Mouse (Mus musculus): ENCODE measurements around the gene Itgal. TPM values are rescaled to one million over a fixed set of nuclear protein-coding genes. Genes with fewer than 3 reads are reported as not detected.
"Not testable (repeated sequence)": the region's sequence is repeated elsewhere in the genome, so short reads cannot be mapped to it uniquely, and the experiment has no call there.

Gene Itgal
- polyA plus RNA-seq (2015; fragmentation: Nextera tagmentation; extraction: Ambion mirVana): 1.4 and 2.3 TPM in 2 replicates

DNA sequence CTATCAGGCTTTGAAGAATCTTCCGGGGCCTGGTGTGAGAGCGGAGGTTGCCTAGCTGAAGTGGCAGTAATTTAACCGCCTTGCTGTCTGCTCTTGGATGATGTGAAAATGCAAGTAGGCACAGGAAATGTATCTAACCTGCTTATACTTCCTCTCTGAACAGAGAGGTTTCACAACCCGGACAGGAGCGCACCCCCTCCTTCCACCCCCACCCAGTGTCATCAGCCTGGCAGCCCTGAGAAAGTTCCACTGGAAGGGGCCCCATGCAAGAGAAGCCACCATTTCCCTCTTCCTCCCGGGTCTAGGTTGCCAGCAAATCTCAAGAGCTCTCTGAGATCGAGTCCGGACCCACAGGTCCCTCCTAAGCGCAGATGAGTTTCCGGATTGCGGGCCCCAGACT, at the start of gene Itgal:
Gene Itgal (plus strand): TSS at position 163 of the 400 bp plus-strand sequence.
- H3K4me3 ChIP-seq: no peak within 1 kb of the TSS
- H3K9me3 ChIP-seq: no peaks in the 10 kb centered on the region
- no peaks in the 10 kb centered on the region for H3K27me3 ChIP-seq
- no peak for ATAC-seq (ENCODE audit: borderline replicate concordance, extremely low read depth, low FRiP score, low TSS enrichment)
- H3K27ac ChIP-seq: no peak within 1 kb of the TSS
- WGBS: 71% methylated on average over 11 of the region's 11 CpGs
- H3K4me2 ChIP-seq: no peak within 1 kb of the TSS; the same call in 1 of the 2 replicates
- H3K4me1 ChIP-seq: no peaks in the 10 kb centered on the region
- H3K9ac ChIP-seq: no peak within 1 kb of the TSS
- H3K36me3 ChIP-seq: no peaks in the 10 kb centered on the region

DNA sequence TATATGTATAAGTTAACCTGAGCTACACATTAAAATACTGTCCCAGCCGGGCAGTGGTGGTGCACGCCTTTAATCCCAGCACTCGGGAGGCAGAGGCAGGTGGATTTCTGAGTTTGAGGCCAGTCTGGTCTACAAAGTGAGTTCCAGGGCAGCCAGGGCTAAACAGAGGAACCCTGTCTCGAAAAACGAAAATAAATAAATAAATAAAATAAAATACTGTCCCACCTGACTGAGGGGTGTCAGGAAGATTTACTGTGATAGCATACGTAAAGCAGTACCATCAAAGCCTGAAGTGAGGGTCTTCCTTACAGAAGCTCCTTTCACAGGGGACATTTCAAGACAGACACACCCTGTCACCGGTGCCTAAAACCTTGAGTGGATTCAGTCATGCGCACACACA, 45.5 kb upstream of the Itgal start:
- not testable (repeated sequence) for H3K9ac ChIP-seq; H3K9me3 ChIP-seq; H3K4me3 ChIP-seq; ATAC-seq (ENCODE audit: borderline replicate concordance, extremely low read depth, low FRiP score, low TSS enrichment); H3K27ac ChIP-seq; H3K27me3 ChIP-seq; H3K4me2 ChIP-seq
- Histone ChIP-seq H3K36me3 (peaks cover 28% of the 10 kb centered on the region), H3K4me1 (peaks cover 21% of the 10 kb centered on the region)
- WGBS: 90% methylated on average over 8 of the region's 8 CpGs

DNA sequence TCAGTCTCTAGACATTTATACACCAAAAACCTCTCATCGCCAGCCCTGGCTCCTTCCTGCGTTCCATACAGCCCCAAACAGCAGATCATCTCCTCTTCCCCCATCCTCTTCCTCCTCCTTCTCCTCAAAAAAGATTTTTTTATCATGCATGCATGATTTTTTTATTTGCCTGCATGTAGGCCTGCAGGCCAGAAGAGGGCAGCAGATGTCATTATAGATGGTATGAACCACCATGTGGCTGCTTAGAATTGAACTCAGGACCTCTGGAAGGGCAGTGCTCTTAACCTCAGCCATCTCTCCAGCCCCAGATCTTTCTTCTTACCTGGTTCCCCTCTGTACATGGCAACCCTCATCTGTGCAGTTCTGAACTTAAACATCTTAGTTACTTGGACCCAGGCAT, 43.6 kb upstream of the Itgal start:
- Histone ChIP-seq H3K4me1 (peaks cover 9% of the 10 kb centered on the region), H3K27ac (no peak overlapping the region), H3K4me3 (no peak overlapping the region), H3K4me2 (no peak overlapping the region), H3K9ac (no peak overlapping the region), H3K36me3 (peaks cover 35% of the 10 kb centered on the region), H3K9me3 (no peaks in the 10 kb centered on the region), H3K27me3 (no peaks in the 10 kb centered on the region)
- ATAC-seq (ENCODE audit: borderline replicate concordance, extremely low read depth, low FRiP score, low TSS enrichment): no peak
- 79% methylated on average over 2 of the region's 2 CpGs for WGBS

GRCm38 (mm10) chr7:127253341-127253740, 42.7 kb upstream of the Itgal start:
- Histone ChIP-seq H3K27ac (peak overlapping the region; percentile 91), H3K27me3 (no peaks in the 10 kb centered on the region), H3K4me2 (peak overlapping the region; percentile 96), H3K36me3 (peaks cover 33% of the 10 kb centered on the region), H3K9ac (peak overlapping the region; percentile 50), H3K9me3 (no peaks in the 10 kb centered on the region), H3K4me1 (peaks cover 9% of the 10 kb centered on the region), H3K4me3 (peak overlapping the region; percentile 53)
- WGBS: 74% methylated on average over 6 of the region's 6 CpGs
- ATAC-seq (ENCODE audit: borderline replicate concordance, extremely low read depth, low FRiP score, low TSS enrichment): no peak

DNA sequence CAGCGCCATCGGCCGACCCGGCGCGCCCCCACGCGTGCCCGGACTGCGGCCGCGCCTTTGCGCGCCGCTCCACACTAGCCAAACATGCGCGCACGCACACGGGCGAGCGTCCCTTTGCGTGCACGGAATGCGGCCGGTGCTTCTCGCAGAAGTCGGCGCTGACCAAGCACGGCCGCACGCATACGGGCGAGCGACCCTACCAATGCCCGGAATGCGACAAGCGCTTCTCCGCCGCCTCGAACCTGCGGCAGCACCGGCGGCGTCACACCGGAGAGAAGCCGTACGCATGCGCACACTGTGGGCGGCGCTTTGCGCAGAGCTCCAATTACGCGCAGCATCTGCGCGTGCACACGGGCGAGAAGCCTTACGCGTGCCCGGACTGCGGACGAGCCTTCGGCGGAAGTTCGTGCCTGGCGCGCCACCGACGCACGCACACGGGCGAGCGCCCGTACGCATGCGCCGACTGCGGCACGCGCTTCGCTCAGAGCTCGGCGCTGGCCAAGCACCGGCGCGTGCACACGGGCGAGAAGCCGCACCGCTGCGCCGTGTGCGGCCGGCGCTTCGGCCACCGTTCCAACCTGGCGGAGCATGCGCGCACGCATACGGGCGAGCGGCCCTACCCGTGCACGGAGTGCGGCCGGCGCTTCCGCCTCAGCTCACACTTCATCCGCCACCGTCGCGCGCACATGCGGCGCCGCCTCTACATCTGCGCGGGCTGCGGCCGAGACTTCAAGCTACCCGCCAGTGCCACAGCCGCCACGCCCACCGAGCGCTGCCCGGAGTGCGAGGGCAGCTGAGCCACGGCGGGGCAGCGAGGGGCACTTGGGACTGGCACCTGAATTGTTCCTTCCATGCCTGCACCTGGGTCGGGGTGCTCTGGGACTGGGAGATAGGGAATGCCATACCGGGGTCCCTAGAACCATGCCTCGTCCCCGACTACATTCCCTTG, 42.0 kb upstream of the Itgal start:
- H3K36me3 ChIP-seq: peaks cover 28% of the 10 kb centered on the region
- peak overlapping the region; percentile 91 for H3K27ac ChIP-seq

DNA sequence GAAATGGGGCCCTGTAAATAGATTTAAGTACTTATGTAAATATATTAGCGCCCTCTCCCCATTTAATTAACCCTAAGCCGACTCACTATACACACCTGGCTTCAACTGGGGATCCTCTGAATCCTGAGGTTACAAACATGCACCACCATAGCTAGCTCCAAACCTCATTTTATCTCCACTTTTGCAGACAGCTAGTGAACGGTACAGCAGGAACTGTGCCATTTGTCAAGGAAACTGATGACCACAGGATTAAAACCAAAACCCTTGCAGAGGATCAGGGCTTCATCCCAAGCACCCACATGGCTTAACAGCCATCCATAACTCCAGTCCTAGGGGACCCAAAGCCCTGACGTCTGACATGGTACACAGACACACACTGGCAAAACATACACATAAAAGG, 41.1 kb upstream of the Itgal start:
- Histone ChIP-seq H3K27ac (peak overlapping the region; percentile 91; the same call in 1 of the 2 replicates), H3K9me3 (no peaks in the 10 kb centered on the region), H3K27me3 (no peaks in the 10 kb centered on the region), H3K36me3 (peaks cover 22% of the 10 kb centered on the region), H3K4me3 (peak overlapping the region; percentile 53), H3K9ac (peak overlapping the region; percentile 71), H3K4me1 (peaks cover 20% of the 10 kb centered on the region), H3K4me2 (peak overlapping the region; percentile 96)
- 14% methylated on average over 4 of the region's 4 CpGs for WGBS
- no peak for ATAC-seq (ENCODE audit: borderline replicate concordance, extremely low read depth, low FRiP score, low TSS enrichment)

More for the DNA sequence above, 42.0 kb upstream of the Itgal start:
- H3K4me2 ChIP-seq: peak overlapping the region; percentile 96
- ATAC-seq (ENCODE audit: borderline replicate concordance, extremely low read depth, low FRiP score, low TSS enrichment): peak; percentile 93
- no peaks in the 10 kb centered on the region for H3K27me3 ChIP-seq
- peak overlapping the region; percentile 71 for H3K9ac ChIP-seq
- peaks cover 10% of the 10 kb centered on the region for H3K4me1 ChIP-seq
- no peaks in the 10 kb centered on the region for H3K9me3 ChIP-seq
- H3K4me3 ChIP-seq: peak overlapping the region; percentile 53
- under 1% methylated on average over 136 of the region's 136 CpGs for WGBS

DNA sequence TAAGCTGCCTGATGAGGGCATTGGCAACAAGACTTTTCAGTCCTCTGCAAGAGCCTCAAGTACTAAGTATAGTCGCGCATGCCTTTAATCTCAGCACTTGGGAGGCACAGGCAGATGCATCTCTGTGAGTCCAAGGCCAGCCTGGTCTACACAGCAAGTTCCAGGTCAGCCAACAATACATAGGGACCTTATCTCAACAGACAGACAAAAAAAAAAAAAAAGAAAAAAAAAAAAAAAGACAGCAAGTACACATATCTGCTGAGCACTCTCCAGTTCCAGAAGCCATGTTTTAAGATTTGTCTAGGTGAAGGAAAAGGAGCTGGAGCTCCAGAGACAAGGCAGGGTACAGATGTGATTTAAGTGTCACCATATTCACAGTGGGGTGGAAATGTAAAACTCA, 40.1 kb upstream of the Itgal start:
- Histone ChIP-seq H3K4me1 (peaks cover 21% of the 10 kb centered on the region), H3K4me2 (no peak overlapping the region), H3K27ac (no peak overlapping the region), H3K9ac (no peak overlapping the region), H3K36me3 (peaks cover 20% of the 10 kb centered on the region), H3K27me3 (no peaks in the 10 kb centered on the region), H3K4me3 (no peak overlapping the region), H3K9me3 (no peaks in the 10 kb centered on the region)
- WGBS: 87% methylated on average over 2 of the region's 2 CpGs
- no peak for ATAC-seq (ENCODE audit: borderline replicate concordance, extremely low read depth, low FRiP score, low TSS enrichment)

DNA sequence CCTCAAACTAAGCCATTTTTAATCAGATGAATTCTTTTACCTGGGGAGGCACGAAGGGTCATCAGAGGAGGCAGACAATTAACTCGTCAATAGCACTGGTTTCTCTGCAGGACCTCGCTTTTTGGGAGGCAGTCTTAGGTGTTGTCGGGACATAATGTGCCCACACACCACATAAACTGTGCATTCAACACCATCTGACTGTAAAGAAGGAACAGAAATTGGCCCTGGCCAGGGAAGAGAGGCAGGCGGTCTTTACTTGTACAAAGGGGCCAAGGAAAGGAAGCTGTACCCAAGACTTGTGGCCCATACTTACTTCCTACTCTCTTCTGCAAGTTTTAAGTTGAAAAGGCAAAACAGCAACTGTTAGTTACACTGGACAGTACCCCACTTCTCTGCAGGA, 39.5 kb upstream of the Itgal start:
- no peaks in the 10 kb centered on the region for H3K9me3 ChIP-seq
- H3K27ac ChIP-seq: no peak overlapping the region
- no peak for ATAC-seq (ENCODE audit: borderline replicate concordance, extremely low read depth, low FRiP score, low TSS enrichment)
- WGBS: 82% methylated on average over 5 of the region's 5 CpGs
- H3K27me3 ChIP-seq: no peaks in the 10 kb centered on the region
- peaks cover 16% of the 10 kb centered on the region for H3K36me3 ChIP-seq
- no peak overlapping the region for H3K4me2 ChIP-seq
- H3K9ac ChIP-seq: no peak overlapping the region
- peaks cover 25% of the 10 kb centered on the region for H3K4me1 ChIP-seq
- no peak overlapping the region for H3K4me3 ChIP-seq

- no peak for ATAC-seq (ENCODE audit: borderline replicate concordance, extremely low read depth, low FRiP score, low TSS enrichment)
- Histone ChIP-seq H3K27me3 (no peaks in the 10 kb centered on the region), H3K4me1 (peaks cover 25% of the 10 kb centered on the region), H3K9ac (peak overlapping the region; percentile 39), H3K4me3 (peak overlapping the region; percentile 57), H3K9me3 (no peaks in the 10 kb centered on the region), H3K4me2 (peak overlapping the region; percentile 62), H3K36me3 (peaks cover 9% of the 10 kb centered on the region), H3K27ac (no peak overlapping the region)
- WGBS: 70% methylated on average over 8 of the region's 8 CpGs
Observed at GRCm38 (mm10) chr7:127259186-127259905, 36.7 kb upstream of the Itgal start.

GRCm38 (mm10) chr7:127260309-127261111, 35.5 kb upstream of the Itgal start, which contains the start of gene Dctpp1:
Gene Dctpp1, minus strand, starts transcription at chr7:127260709.
- Histone ChIP-seq H3K4me3 (peak within 1 kb of the TSS; percentile 57), H3K36me3 (peaks cover 9% of the 10 kb centered on the region), H3K4me1 (peaks cover 17% of the 10 kb centered on the region), H3K9ac (peak within 1 kb of the TSS; percentile 54), H3K27me3 (no peaks in the 10 kb centered on the region), H3K27ac (0 out of 2 replicates have a peak within 1 kb of the TSS, but pooled peaks have one; percentile 10), H3K4me2 (peak within 1 kb of the TSS; percentile 62), H3K9me3 (no peaks in the 10 kb centered on the region)
- WGBS: under 1% methylated on average over 50 of the region's 50 CpGs
- peak; percentile 98 for ATAC-seq (ENCODE audit: borderline replicate concordance, extremely low read depth, low FRiP score, low TSS enrichment)
